Mouse (Mus musculus) lung, postnatal 0 days (tissue): ENCODE measurements at regions not wholly inside any gene's neighbourhood (a gene's known extent, or its start where the extent isn't known, plus 50 kb on each side); places are given as distances from the start of the nearest gene placed in this dataset.

ENCODE experiments used
- ATAC-seq: fragments of 200-750 bp; cut with Nextera tagmentation; 2 replicates; pipeline ENCODE4 v1.8.0; 2017; ENCODE audit warnings: moderate library complexity
- DNase-seq: peaks from one replicate; pipeline ENCODE4 v3.0.0-alpha.2; 2016; ENCODE audit warnings: low spot score
- H3K27ac ChIP-seq: fragments of 300-500 bp; sonication (generic); 2 replicates; pipeline ENCODE4 v1.5.1; 2014; ENCODE audit warnings: antibody characterized with exemption, mild to moderate bottlenecking, low read length, mixed read lengths
- H3K27me3 ChIP-seq: fragments of 300-500 bp; sonication (generic); replicated peaks from 2 replicates; pipeline ENCODE4 v1.6.1; 2014; ENCODE audit warnings: low read length, mixed read lengths; ENCODE audit not compliant: insufficient read depth
- H3K36me3 ChIP-seq: fragments of 300-500 bp; sonication (generic); 2 replicates; pipeline ENCODE4 v1.6.1; 2014; ENCODE audit warnings: low read length, mixed read lengths; ENCODE audit not compliant: insufficient read depth
- H3K4me1 ChIP-seq: fragments of 300-500 bp; sonication (generic); 2 replicates; pipeline ENCODE4 v1.6.1; 2014; ENCODE audit warnings: antibody characterized with exemption, low read depth, low read length, mixed read lengths; ENCODE audit not compliant: insufficient read depth
- H3K4me2 ChIP-seq: fragments of 300-500 bp; sonication (generic); replicated peaks from 2 replicates; pipeline ENCODE4 v1.6.1; 2014; ENCODE audit warnings: low read depth, mild to moderate bottlenecking, low read length, moderate library complexity, mixed read lengths
- H3K4me3 ChIP-seq: fragments of 300-500 bp; sonication (generic); 2 replicates; pipeline ENCODE4 v1.5.1; 2014; ENCODE audit warnings: low read depth, low read length
- H3K9ac ChIP-seq: fragments of 300-500 bp; sonication (generic); replicated peaks from 2 replicates; pipeline ENCODE4 v1.6.1; 2014; ENCODE audit warnings: low read depth, mild to moderate bottlenecking
- H3K9me3 ChIP-seq: fragments of 300-500 bp; sonication (generic); 2 replicates; pipeline ENCODE4 v1.6.1; 2016; ENCODE audit warnings: low read length, mixed read lengths
- CTCF ChIP-seq: IDR thresholded peaks from 2 replicates; pipeline ENCODE4 v1.5.1; 2016; ENCODE audit warnings: antibody characterized with exemption, mild to moderate bottlenecking
- EP300 ChIP-seq: IDR thresholded peaks from 2 replicates; pipeline ENCODE4 v1.6.1; 2016; ENCODE audit warnings: antibody characterized with exemption, mild to moderate bottlenecking, control low read depth
- WGBS: fragments of 180-500 bp; shearing (Covaris S2); extraction: QIAGEN DNeasy Blood & Tissue Kit; methylation state at CpG from one replicate; pipeline ENCODE4 v1.1.7; 2014; 5-methylcytosine and 5-hydroxymethylcytosine counted together

- no peak overlapping the region for H3K9ac ChIP-seq
- 86% methylated on average over 5 of the region's 5 CpGs for WGBS
- H3K36me3 ChIP-seq, result no peaks in the 10 kb centered on the region
- no peaks in the 10 kb centered on the region for H3K9me3 ChIP-seq
- no peak for TF ChIP-seq CTCF
- no peak overlapping the region for H3K4me2 ChIP-seq
- ATAC-seq (no peak), DNase-seq (no peak)
- H3K27ac ChIP-seq, result no peak overlapping the region
- no peaks in the 10 kb centered on the region for H3K27me3 ChIP-seq
- no peaks in the 10 kb centered on the region for H3K4me1 ChIP-seq
- no peak overlapping the region for H3K4me3 ChIP-seq
These were observed 223.1 kb downstream of the Fat4 start for GRCm38 (mm10) chr3:39109756-39110392.

GRCm38 (mm10) chr3:39114056-39114455 lies 227.3 kb downstream of the Fat4 start:
- TF ChIP-seq CTCF (no peak), EP300 (no peak)
- Histone ChIP-seq H3K36me3 (no peaks in the 10 kb centered on the region), H3K4me1 (no peaks in the 10 kb centered on the region), H3K9me3 (no peaks in the 10 kb centered on the region), H3K27ac (no peak overlapping the region), H3K9ac (no peak overlapping the region), H3K4me3 (no peak overlapping the region), H3K4me2 (no peak overlapping the region), H3K27me3 (no peaks in the 10 kb centered on the region)
- no peak for ATAC-seq
- DNase-seq, result no peak
- WGBS, result 58% methylated on average over 3 of the region's 3 CpGs

GRCm38 (mm10) chr3:39114826-39115225 lies 228.1 kb downstream of the Fat4 start:
- DNase-seq, result no peak
- no peak for TF ChIP-seq CTCF
- no peak for TF ChIP-seq EP300
- 77% methylated on average over 3 of the region's 3 CpGs for WGBS
- Histone ChIP-seq H3K4me2 (no peak overlapping the region), H3K4me3 (no peak overlapping the region), H3K27ac (no peak overlapping the region), H3K36me3 (no peaks in the 10 kb centered on the region), H3K27me3 (no peaks in the 10 kb centered on the region), H3K9ac (no peak overlapping the region), H3K4me1 (no peaks in the 10 kb centered on the region), H3K9me3 (no peaks in the 10 kb centered on the region)
- no peak for ATAC-seq

GRCm38 (mm10) chr3:39115441-39115840 lies 228.7 kb downstream of the Fat4 start:
- Histone ChIP-seq H3K4me2 (no peak overlapping the region), H3K27me3 (no peaks in the 10 kb centered on the region), H3K27ac (no peak overlapping the region), H3K4me1 (no peaks in the 10 kb centered on the region), H3K9ac (no peak overlapping the region), H3K9me3 (no peaks in the 10 kb centered on the region), H3K36me3 (no peaks in the 10 kb centered on the region), H3K4me3 (no peak overlapping the region)
- TF ChIP-seq EP300 (no peak), CTCF (no peak)
- DNase-seq (no peak), ATAC-seq (no peak)
- 45% methylated on average over 1 of the region's 1 CpGs for WGBS

GRCm38 (mm10) chr3:39122250-39122649 lies 235.5 kb downstream of the Fat4 start:
- no peak overlapping the region for H3K4me3 ChIP-seq
- H3K4me2 ChIP-seq, result no peak overlapping the region
- no peaks in the 10 kb centered on the region for H3K9me3 ChIP-seq
- H3K27me3 ChIP-seq, result no peaks in the 10 kb centered on the region
- no peak overlapping the region for H3K9ac ChIP-seq
- no peaks in the 10 kb centered on the region for H3K4me1 ChIP-seq
- TF ChIP-seq EP300 (no peak), CTCF (no peak)
- no peak overlapping the region for H3K27ac ChIP-seq
- WGBS, result 64% methylated on average over 1 of the region's 1 CpGs
- ATAC-seq, result no peak
- DNase-seq, result no peak
- H3K36me3 ChIP-seq, result no peaks in the 10 kb centered on the region

- Histone ChIP-seq H3K4me3 (no peak overlapping the region), H3K27ac (no peak overlapping the region), H3K9ac (no peak overlapping the region), H3K9me3 (no peaks in the 10 kb centered on the region), H3K36me3 (no peaks in the 10 kb centered on the region), H3K27me3 (no peaks in the 10 kb centered on the region), H3K4me1 (no peaks in the 10 kb centered on the region), H3K4me2 (no peak overlapping the region)
- WGBS, result 77% methylated on average over 3 of the region's 3 CpGs
- DNase-seq, result no peak
- no peak for ATAC-seq
- no peak for TF ChIP-seq EP300
- TF ChIP-seq CTCF, result no peak
These were observed 243.8 kb downstream of the Fat4 start for GRCm38 (mm10) chr3:39130532-39130931.
